Mouse (Mus musculus): Measurements from ENCODE around the gene Gm30302. TPM values are rescaled to one million over a fixed set of nuclear protein-coding genes. Genes with fewer than 3 reads are reported as not detected.

Gene Gm30302
- total RNA-seq, 2 experiments from 2014 or later = not detected

DNA sequence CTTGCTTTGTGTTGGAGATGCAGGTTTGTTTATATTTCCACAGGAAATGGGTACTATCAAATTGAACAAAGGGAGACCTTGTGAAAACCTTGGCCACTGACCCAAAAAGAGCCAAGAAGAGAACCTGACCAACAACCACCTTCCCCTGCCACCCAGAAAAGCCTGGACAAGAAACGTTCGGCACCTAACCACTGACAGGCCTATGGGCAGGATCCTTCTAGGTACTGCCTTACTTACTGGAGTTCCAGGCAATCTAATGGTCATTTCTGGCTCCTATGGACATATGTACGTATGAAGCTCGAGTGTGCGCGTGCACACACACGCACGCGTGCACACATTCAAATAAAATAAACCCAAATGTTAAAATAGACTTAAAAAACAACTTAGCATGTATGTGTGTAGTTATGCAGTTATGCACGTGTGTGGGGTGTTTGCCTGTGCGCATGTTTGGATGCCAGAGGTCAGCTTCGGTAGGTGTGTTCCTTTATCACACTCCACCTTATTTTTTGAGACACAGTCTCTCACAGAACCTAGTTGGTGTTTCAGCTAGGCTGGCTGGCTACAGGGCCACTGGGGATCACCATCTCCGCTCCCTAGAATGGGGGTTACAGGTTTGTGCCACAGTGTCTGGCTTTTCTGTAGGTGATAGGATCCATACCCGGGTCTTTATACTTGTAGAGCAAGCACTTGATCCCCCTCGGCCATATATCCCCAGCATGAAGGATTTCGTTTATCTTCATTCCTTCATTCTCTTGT is 57.3 kb downstream of the Gm30302 start:
- no peak for ATAC-seq (replicated peaks; ENCODE audit: low FRiP score, poor library complexity, severe bottlenecking)

DNA sequence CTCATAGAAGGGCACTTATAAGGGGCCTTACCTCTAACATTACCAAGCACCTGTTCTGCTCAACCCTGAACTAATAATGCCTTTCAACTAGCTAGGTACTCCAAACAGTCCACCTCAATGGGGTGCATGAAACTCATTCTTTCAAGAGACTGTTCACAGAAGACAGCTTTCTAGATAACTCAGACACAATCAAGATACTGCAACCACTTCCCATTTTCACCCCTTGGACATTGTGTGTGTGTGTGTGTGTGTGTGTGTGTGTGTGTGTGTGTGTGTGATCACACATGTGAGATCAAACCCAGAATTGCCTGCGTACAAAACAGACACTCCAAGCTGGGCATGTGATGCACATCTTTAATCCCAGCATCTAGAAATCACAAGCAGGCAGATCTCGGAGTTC is 60.8 kb downstream of the Gm30302 start:
- no peak for ATAC-seq (replicated peaks; ENCODE audit: low FRiP score, poor library complexity, severe bottlenecking)

DNA sequence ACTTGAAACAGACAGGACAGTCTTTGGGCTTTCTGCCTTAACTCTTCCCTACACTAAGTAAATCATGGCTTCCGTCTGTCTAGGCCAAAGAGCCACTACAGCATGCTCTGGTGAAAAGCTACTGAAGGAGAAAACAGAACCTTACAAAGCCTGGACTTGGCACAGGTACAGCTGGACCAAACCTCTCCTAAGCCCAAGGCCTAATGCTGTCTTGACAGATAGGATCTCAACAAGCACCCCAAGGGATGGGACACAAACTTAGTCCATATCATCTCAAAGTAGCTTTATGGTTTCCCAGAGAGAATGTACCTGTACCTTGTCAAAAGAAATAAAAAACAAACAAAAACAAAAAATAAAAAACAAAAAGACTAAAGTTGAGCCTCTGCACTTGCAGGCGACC is 62.4 kb downstream of the Gm30302 start:
- ATAC-seq (replicated peaks; ENCODE audit: low FRiP score, poor library complexity, severe bottlenecking) = no peak

Other genes starting within 250 kb of the Gm30302 start
- not detected in 2 replicates for gene Omd, start 216.5 kb downstream of the Gm30302 start, total RNA-seq (2015; ENCODE audit: low replicate concordance)
- 0.51 TPM in 1 of 2 replicates, not detected in the other for gene Omd, start 216.5 kb downstream of the Gm30302 start, total RNA-seq (2017; ENCODE audit: low replicate concordance)
- gene Ogn, start 191.0 kb downstream of the Gm30302 start, total RNA-seq (2015; ENCODE audit: low replicate concordance) = 0.36 TPM in 1 of 2 replicates, not detected in the other
- 2.0 and 5.8 TPM in 2 replicates for gene Ogn, start 191.0 kb downstream of the Gm30302 start, total RNA-seq (2017; ENCODE audit: low replicate concordance)
- 77.5 and 87.2 TPM in 2 replicates for gene Cenpp, start 146.2 kb downstream of the Gm30302 start, total RNA-seq (2015; ENCODE audit: low replicate concordance)
- gene Cenpp, start 146.2 kb downstream of the Gm30302 start, total RNA-seq (2017; ENCODE audit: low replicate concordance) = 75.9 and 127 TPM in 2 replicates
- 7.6 and 26.4 TPM in 2 replicates for gene Nol8, start 145.9 kb downstream of the Gm30302 start, total RNA-seq (2015; ENCODE audit: low replicate concordance)
- gene Nol8, start 145.9 kb downstream of the Gm30302 start, total RNA-seq (2017; ENCODE audit: low replicate concordance) = 3.3 and 4.4 TPM in 2 replicates
- 25.2 and 57.3 TPM in 2 replicates for gene Iars, start 116.9 kb downstream of the Gm30302 start, total RNA-seq (2015; ENCODE audit: low replicate concordance)
- gene Iars, start 116.9 kb downstream of the Gm30302 start, total RNA-seq (2017; ENCODE audit: low replicate concordance) = 35.6 and 66.1 TPM in 2 replicates

All from erythroid progenitor cell, adult 5-6 weeks (primary cell).